Mouse (Mus musculus) embryonic fibroblast, embryonic 13.5 days (primary cell): ENCODE data around the gene Slc12a3.

Source experiments
- CTCF ChIP-seq: IDR thresholded peaks from 2 replicates; pipeline ENCODE4 v1.5.1; 2011; ENCODE audit warnings: mild to moderate bottlenecking, control low read depth, low read length, moderate library complexity, borderline replicate concordance; ENCODE audit not compliant: insufficient read depth
- POLR2A ChIP-seq: IDR thresholded peaks from 2 replicates; pipeline ENCODE4 v1.6.1; 2011; ENCODE audit warnings: low read depth, mild to moderate bottlenecking, control low read depth, low read length, moderate library complexity

DNA sequence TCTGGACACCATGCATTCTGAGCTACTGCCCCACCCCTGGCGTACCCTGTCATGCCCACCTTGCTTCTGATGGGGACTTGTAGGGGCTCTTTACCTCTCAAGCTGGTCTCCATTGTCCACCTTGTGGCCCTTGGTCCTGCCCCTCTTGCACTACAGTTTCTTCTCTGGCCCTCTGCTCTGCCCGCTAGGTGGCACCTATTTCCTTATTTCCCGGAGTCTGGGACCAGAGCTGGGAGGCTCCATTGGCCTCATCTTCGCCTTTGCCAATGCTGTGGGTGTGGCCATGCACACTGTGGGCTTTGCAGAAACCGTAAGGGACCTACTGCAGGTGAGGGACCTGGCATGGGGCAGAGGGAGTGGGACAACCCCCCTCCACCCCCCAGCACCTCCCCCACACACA, 4.3 kb downstream of the Slc12a3 start:
- TF ChIP-seq CTCF (0 out of 2 replicates have a peak, but pooled peaks have one; percentile 9), POLR2A (no peak)
